ENCODE assay signal across 30 mouse cellular contexts in genomic region chr16:87680912-87681634, GRCm38 (mm10). TPM values are rescaled to one million over a fixed set of nuclear protein-coding genes. Genes with fewer than 3 reads are reported as not detected.
DNase-seq lines count a peak whose midpoint lies in the region; ATAC-seq and TF ChIP-seq lines count a peak whose summit lies in the region.
"Had no signal": no experiment of that assay in that cellular context is flagged by ENCODE, and none has a peak within 500 bp of the region (broad histone marks: within the 10 kb centered on the region; RNA-seq: fewer than 3 reads in every experiment).

No protein-coding gene starts in this region.

- WGBS in kidney, adult 2 months, result 69% methylated on average over 9 of the region's 9 CpGs
- 85% methylated on average over 9 of the region's 9 CpGs for WGBS in kidney, embryonic 15.5 days
- WGBS in liver, adult 2 months, result 56% methylated on average over 9 of the region's 9 CpGs
- 68% methylated on average over 9 of the region's 9 CpGs for WGBS in intestine, embryonic 15.5 days
- 40% methylated on average over 9 of the region's 9 CpGs for WGBS in small intestine, adult 2 months
- WGBS in hindbrain, postnatal 0 days, result 91% methylated on average over 9 of the region's 9 CpGs

- no peaks in the 10 kb centered on the region for H3K36me3 ChIP-seq in kidney, adult 2 months (ENCODE audit: control insufficient read depth, insufficient read depth, low read length)
- no peaks in the 10 kb centered on the region for H3K36me3 ChIP-seq in kidney, embryonic 15.5 days
- H3K36me3 ChIP-seq in liver, adult 2 months (ENCODE audit: control insufficient read depth, insufficient read depth, low read length), result no peaks in the 10 kb centered on the region
- no peaks in the 10 kb centered on the region for H3K36me3 ChIP-seq in intestine, embryonic 15.5 days
- no peaks in the 10 kb centered on the region for H3K36me3 ChIP-seq in small intestine, adult 2 months (ENCODE audit: control insufficient read depth, insufficient read depth, low read length)
- H3K36me3 ChIP-seq in hindbrain, postnatal 0 days (ENCODE audit: insufficient read depth, low read length), result no peaks in the 10 kb centered on the region
- H3K36me3 ChIP-seq: embryonic facial prominence, embryonic 13.5 days; forebrain, embryonic 10.5 days; forebrain, embryonic 15.5 days; limb, embryonic 13.5 days; neural tube, embryonic 12.5 days had no signal

- TF ChIP-seq POLR2A in kidney, adult 2 months (IDR thresholded peaks at IDR 0.05; ENCODE audit: low read depth, low read length), result no peak
- no peak for TF ChIP-seq POLR2A in liver, adult 2 months (IDR thresholded peaks at IDR 0.05; ENCODE audit: extremely low read depth, insufficient read depth, low read length)
- TF ChIP-seq POLR2A in small intestine, adult 2 months (IDR thresholded peaks at IDR 0.05; ENCODE audit: low read depth, low read length), result no peak

- no peaks in the 10 kb centered on the region for H3K9me3 ChIP-seq in kidney, embryonic 15.5 days (replicated peaks)
- no peaks in the 10 kb centered on the region for H3K9me3 ChIP-seq in intestine, embryonic 15.5 days
- H3K9me3 ChIP-seq in hindbrain, postnatal 0 days (ENCODE audit: low read length), result no peaks in the 10 kb centered on the region
- H3K9me3 ChIP-seq: embryonic facial prominence, embryonic 13.5 days; forebrain, embryonic 10.5 days; forebrain, embryonic 15.5 days; limb, embryonic 13.5 days; neural tube, embryonic 12.5 days had no signal

- H3K4me3 ChIP-seq in kidney, adult 2 months (ENCODE audit: insufficient read depth, low read depth, low read length), result no peak overlapping the region
- H3K4me3 ChIP-seq in kidney, embryonic 15.5 days (replicated peaks), result no peak overlapping the region
- peak overlapping the region; percentile 14; the same call in 1 of the 2 replicates for H3K4me3 ChIP-seq in liver, adult 2 months (ENCODE audit: insufficient read depth, low read depth, low read length)
- no peak overlapping the region for H3K4me3 ChIP-seq in intestine, embryonic 15.5 days (replicated peaks)
- no peak overlapping the region for H3K4me3 ChIP-seq in small intestine, adult 2 months (ENCODE audit: low read depth, low read length)
- no peak overlapping the region for H3K4me3 ChIP-seq in hindbrain, postnatal 0 days (ENCODE audit: low read length)
- H3K4me3 ChIP-seq: embryonic facial prominence, embryonic 13.5 days; forebrain, embryonic 10.5 days; forebrain, embryonic 15.5 days; layer of hippocampus, adult 2 months; left cerebral cortex, adult 2 months; limb, embryonic 13.5 days; neural tube, embryonic 12.5 days had no signal

- H3K9ac ChIP-seq in kidney, embryonic 15.5 days, result no peak overlapping the region
- H3K9ac ChIP-seq in liver, adult 2 months (ENCODE audit: low read depth, low read length), result no peak overlapping the region
- no peak overlapping the region for H3K9ac ChIP-seq in intestine, embryonic 15.5 days
- H3K9ac ChIP-seq in hindbrain, postnatal 0 days (replicated peaks; ENCODE audit: low read length), result no peak overlapping the region
- H3K9ac ChIP-seq: embryonic facial prominence, embryonic 13.5 days; forebrain, embryonic 15.5 days; limb, embryonic 13.5 days; liver, embryonic 14.5 days; lung, embryonic 14.5 days; neural tube, embryonic 12.5 days had no signal

- DNase-seq in kidney, adult 2 months, result peak; percentile 82
- peak; percentile 92 for DNase-seq in liver, adult 2 months (ENCODE audit: extremely low read depth, low read depth, low spot score)
- DNase-seq in liver, result no peak
- no peak for DNase-seq in natural killer cell, adult 2 months (ENCODE audit: low spot score in 2 of 2)
- no peak for DNase-seq in hindbrain, postnatal 0 days (ENCODE audit: low spot score)
- DNase-seq: adrenal gland, adult 2 months; B cell, adult 2 months; cerebellum, adult 2 months; cerebellum, postnatal 14 days; lung, embryonic 14.5 days; lung, postnatal 14 days; right cerebral cortex, postnatal 4 days; thymus, adult 2 months; thymus, postnatal 4 days had no signal

- H3K4me2 ChIP-seq in kidney, embryonic 15.5 days, result no peak overlapping the region
- no peak overlapping the region for H3K4me2 ChIP-seq in intestine, embryonic 15.5 days (replicated peaks)
- H3K4me2 ChIP-seq in hindbrain, postnatal 0 days (ENCODE audit: low read depth, low read length), result no peak overlapping the region
- H3K4me2 ChIP-seq: embryonic facial prominence, embryonic 13.5 days; forebrain, embryonic 15.5 days; limb, embryonic 13.5 days; lung, embryonic 14.5 days; midbrain, embryonic 11.5 days; neural tube, embryonic 12.5 days had no signal

- no peaks in the 10 kb centered on the region for H3K79me2 ChIP-seq in liver, adult 2 months (ENCODE audit: control insufficient read depth, insufficient read depth, low read length)

- H3K27me3 ChIP-seq in kidney, adult 2 months (replicated peaks; ENCODE audit: control insufficient read depth, insufficient read depth, low read length), result no peaks in the 10 kb centered on the region
- no peaks in the 10 kb centered on the region for H3K27me3 ChIP-seq in kidney, embryonic 15.5 days
- H3K27me3 ChIP-seq in liver, adult 2 months (ENCODE audit: control insufficient read depth, insufficient read depth, low read length), result no peaks in the 10 kb centered on the region
- no peaks in the 10 kb centered on the region for H3K27me3 ChIP-seq in intestine, embryonic 15.5 days (replicated peaks)
- H3K27me3 ChIP-seq in small intestine, adult 2 months (ENCODE audit: control insufficient read depth, insufficient read depth, low read length), result no peaks in the 10 kb centered on the region
- H3K27me3 ChIP-seq in hindbrain, postnatal 0 days (ENCODE audit: insufficient read depth, low read length), result no peaks in the 10 kb centered on the region
- H3K27me3 ChIP-seq: embryonic facial prominence, embryonic 13.5 days; forebrain, embryonic 15.5 days; limb, embryonic 13.5 days; neural tube, embryonic 12.5 days had no signal

- no peak for ATAC-seq in kidney, embryonic 15.5 days (replicated peaks; ENCODE audit: low FRiP score)
- ATAC-seq in intestine, embryonic 15.5 days, result peak; percentile 85
- ATAC-seq in hindbrain, postnatal 0 days, result no peak
- ATAC-seq: activated CD4-positive, CD25-positive, alpha-beta regulatory T cell, adult 4 months; forebrain, embryonic 15.5 days; hindbrain, embryonic 16.5 days; midbrain, embryonic 16.5 days had no signal

- no peak for TF ChIP-seq CTCF in kidney, adult 2 months (conservative IDR thresholded peaks at IDR 0.05; ENCODE audit: insufficient read depth, insufficient read length, low read depth, low read length)
- no peak for TF ChIP-seq CTCF in liver, adult 2 months (IDR thresholded peaks at IDR 0.05; ENCODE audit: low read depth, low read length)
- no peak for TF ChIP-seq CTCF in small intestine, adult 2 months (IDR thresholded peaks at IDR 0.05; ENCODE audit: extremely low read depth, insufficient read length, insufficient replicate concordance, low read depth, low read length)
- TF ChIP-seq CTCF in hindbrain, postnatal 0 days (IDR thresholded peaks at IDR 0.05; ENCODE audit: low read depth), result no peak

- H3K27ac ChIP-seq in kidney, adult 2 months (ENCODE audit: insufficient read depth, low read depth, low read length), result no peak overlapping the region
- H3K27ac ChIP-seq in kidney, embryonic 15.5 days, result no peak overlapping the region
- peak overlapping the region; percentile 37 for H3K27ac ChIP-seq in liver, adult 2 months (replicated peaks; ENCODE audit: insufficient read depth, low read depth, low read length)
- H3K27ac ChIP-seq in intestine, embryonic 15.5 days, result no peak overlapping the region; the same call in 1 of the 2 replicates
- H3K27ac ChIP-seq in small intestine, adult 2 months (ENCODE audit: insufficient read depth, low read depth, low read length), result peak overlapping the region; percentile 92
- H3K27ac ChIP-seq in hindbrain, postnatal 0 days, result no peak overlapping the region
- H3K27ac ChIP-seq: embryonic facial prominence, embryonic 13.5 days; forebrain, embryonic 10.5 days; forebrain, embryonic 15.5 days; kidney, postnatal 0 days; layer of hippocampus, adult 2 months; left cerebral cortex, adult 2 months; limb, embryonic 13.5 days; liver, embryonic 14.5 days; neural tube, embryonic 12.5 days had no signal

- peaks cover 7% of the 10 kb centered on the region; the same call in 1 of the 2 replicates for H3K4me1 ChIP-seq in kidney, adult 2 months (ENCODE audit: control insufficient read depth, insufficient read depth, low read length)
- no peaks in the 10 kb centered on the region for H3K4me1 ChIP-seq in kidney, embryonic 15.5 days
- peaks cover 8% of the 10 kb centered on the region for H3K4me1 ChIP-seq in liver, adult 2 months (ENCODE audit: control insufficient read depth, insufficient read depth, low read length)
- no peaks in the 10 kb centered on the region for H3K4me1 ChIP-seq in intestine, embryonic 15.5 days (replicated peaks)
- peaks cover 18% of the 10 kb centered on the region; the same call in 1 of the 2 replicates for H3K4me1 ChIP-seq in small intestine, adult 2 months (ENCODE audit: control insufficient read depth, insufficient read depth, insufficient read length, low read length)
- H3K4me1 ChIP-seq in hindbrain, postnatal 0 days (ENCODE audit: insufficient read depth, low read length), result no peaks in the 10 kb centered on the region
- H3K4me1 ChIP-seq: forebrain, embryonic 15.5 days; neural tube, embryonic 12.5 days had no signal

RNA-seq across cellular contexts. Expression of gene Bach1, which starts 17.7 kb away (rescaled TPM):
- polyA plus RNA-seq in kidney, adult 2 months (2012; rRNA removed), result 8.6 and 9.7 TPM in 2 replicates
- polyA plus RNA-seq in kidney, embryonic 15.5 days (2015; fragmentation: Nextera tagmentation; extraction: Ambion mirVana), result 11.0 and 13.6 TPM in 2 replicates
- 28.9 and 34.8 TPM in 2 replicates for total RNA-seq in liver, adult 2 months (2014; rRNA removed)
- 6.3 and 8.2 TPM in 2 replicates for polyA plus RNA-seq in liver, adult 2 months (2012; rRNA removed)
- 17.4 and 19.7 TPM in 2 replicates for polyA plus RNA-seq in intestine, embryonic 15.5 days (2015; fragmentation: Nextera tagmentation; extraction: Ambion mirVana)
- polyA plus RNA-seq in small intestine, adult 2 months (2012; rRNA removed), result 4.9 and 29.1 TPM in 2 replicates
- 34.2 and 44.5 TPM in 2 replicates for total RNA-seq in hindbrain, postnatal 0 days (2014; rRNA removed)
- polyA plus RNA-seq in hindbrain, postnatal 0 days (2015; fragmentation: Nextera tagmentation; extraction: Ambion mirVana), result 12.3 and 13.1 TPM in 2 replicates

Comparison
In these comparisons a context has a peak if more than half of its experiments do, and no peak if none do; other contexts are left out.
1. DNase-seq: peak in kidney, adult 2 months (single experiment) and liver, adult 2 months (single experiment); none in liver (single experiment), natural killer cell, adult 2 months (0 of 2) and hindbrain, postnatal 0 days (single experiment).
2. H3K27ac ChIP-seq: peak in liver, adult 2 months (single experiment) and small intestine, adult 2 months (single experiment); none in kidney, adult 2 months (single experiment), kidney, embryonic 15.5 days (single experiment), intestine, embryonic 15.5 days (single experiment) and hindbrain, postnatal 0 days (single experiment).